Mouse (Mus musculus) telencephalon, adult 2 months (tissue): ENCODE data around the gene Myo10.
A peak's percentile ranks its signal among the peaks of the same experiment; 100 is the strongest.
"Not testable (repeated sequence)": the region's sequence is repeated elsewhere in the genome, so short reads cannot be mapped to it uniquely, and the experiment has no call there.

ENCODE experiments used
- DNase-seq: peaks from one replicate; pipeline ENCODE4 v3.0.0-alpha.2; 2011; ENCODE audit warnings: low read depth, low spot score

Myo10 gene

GRCm38 (mm10) chr15:25690066-25690745 lies 67.9 kb downstream of the Myo10 start:
- DNase-seq, result no peak

GRCm38 (mm10) chr15:25690746-25691105 lies 68.4 kb downstream of the Myo10 start:
- no peak for DNase-seq

GRCm38 (mm10) chr15:25692254-25692950 lies 70.1 kb downstream of the Myo10 start:
- DNase-seq, result no peak

- no peak for DNase-seq
Observed at GRCm38 (mm10) chr15:25693708-25694107, 71.4 kb downstream of the Myo10 start.

- DNase-seq, result no peak
Observed at GRCm38 (mm10) chr15:25694749-25695148, 72.4 kb downstream of the Myo10 start.

- DNase-seq, result no peak
Observed at GRCm38 (mm10) chr15:25695253-25695652, 72.9 kb downstream of the Myo10 start.

- DNase-seq, result no peak
Observed at GRCm38 (mm10) chr15:25695883-25696282, 73.6 kb downstream of the Myo10 start.

GRCm38 (mm10) chr15:25696660-25697059 lies 74.3 kb downstream of the Myo10 start:
- DNase-seq, result no peak

- no peak for DNase-seq
Observed at GRCm38 (mm10) chr15:25699032-25699557, 76.8 kb downstream of the Myo10 start.

- no peak for DNase-seq
Observed at GRCm38 (mm10) chr15:25702602-25703001, 80.3 kb downstream of the Myo10 start.

GRCm38 (mm10) chr15:25704809-25705585 lies 82.7 kb downstream of the Myo10 start:
- DNase-seq, result no peak

- no peak for DNase-seq
Observed at GRCm38 (mm10) chr15:25706874-25707554, 84.7 kb downstream of the Myo10 start.

- no peak for DNase-seq
Observed at GRCm38 (mm10) chr15:25707891-25708290, 85.6 kb downstream of the Myo10 start.

GRCm38 (mm10) chr15:25710876-25711275 lies 88.6 kb downstream of the Myo10 start:
- DNase-seq, result no peak

GRCm38 (mm10) chr15:25712877-25713276 lies 90.6 kb downstream of the Myo10 start:
- no peak for DNase-seq

GRCm38 (mm10) chr15:25713587-25714361 lies 91.4 kb downstream of the Myo10 start:
- peak; percentile 39 for DNase-seq

GRCm38 (mm10) chr15:25715218-25715995 lies 93.1 kb downstream of the Myo10 start:
- DNase-seq, result no peak

GRCm38 (mm10) chr15:25715996-25716395 lies 93.7 kb downstream of the Myo10 start:
- DNase-seq, result no peak

- DNase-seq, result peak; percentile 64
Observed at GRCm38 (mm10) chr15:25717006-25717405, 94.7 kb downstream of the Myo10 start.

- DNase-seq, result not testable (repeated sequence)
Observed at GRCm38 (mm10) chr15:25718104-25718503, 95.8 kb downstream of the Myo10 start.
